Mouse (Mus musculus): ENCODE data around the gene Tesc.

- no peak for TF ChIP-seq POLR2A (IDR thresholded peaks at IDR 0.05; ENCODE audit: borderline replicate concordance, extremely low read depth, low read depth, low read length)
- no peak for TF ChIP-seq CTCF (IDR thresholded peaks at IDR 0.05; ENCODE audit: insufficient read depth, low read length)
These were observed 54.5 kb downstream of the Tesc start for GRCm38 (mm10) chr5:118081996-118082395.

Measured in lung, adult 2 months (tissue).